Mouse (Mus musculus) midbrain, postnatal 0 days (tissue): Measurements from ENCODE around the gene Spata32. TPM values are rescaled to one million over a fixed set of nuclear protein-coding genes. Genes with fewer than 3 reads are reported as not detected.
A peak's percentile ranks its signal among the peaks of the same experiment; 100 is the strongest.

ENCODE experiments used
- ATAC-seq: fragments of 200-750 bp; cut with Nextera tagmentation; 2 replicates; pipeline ENCODE4 v1.8.0; 2017; ENCODE audit warnings: moderate number of reproducible peaks, mild to moderate bottlenecking, moderate TSS enrichment, moderate library complexity; ENCODE audit not compliant: low FRiP score
- DNase-seq: peaks from one replicate; pipeline ENCODE4 v3.0.0-alpha.2; 2015; ENCODE audit warnings: low spot score
- H3K27ac ChIP-seq: fragments of 300-500 bp; sonication (generic); 2 replicates; pipeline ENCODE4 v1.5.1; 2014; ENCODE audit warnings: low read depth, mild to moderate bottlenecking, low read length, mixed read lengths
- H3K27me3 ChIP-seq: fragments of 300-500 bp; sonication (generic); 2 replicates; pipeline ENCODE4 v1.6.1; 2014; ENCODE audit warnings: low read length, control low read depth, mixed read lengths; ENCODE audit not compliant: insufficient read depth
- H3K36me3 ChIP-seq: fragments of 300-500 bp; sonication (generic); 2 replicates; pipeline ENCODE4 v1.6.1; 2014; ENCODE audit warnings: low read length, control low read depth, mixed read lengths; ENCODE audit not compliant: insufficient read depth
- H3K4me1 ChIP-seq: fragments of 300-500 bp; sonication (generic); 2 replicates; pipeline ENCODE4 v1.6.1; 2014; ENCODE audit warnings: mild to moderate bottlenecking, control low read depth, antibody characterized with exemption, low read length, mixed read lengths; ENCODE audit not compliant: insufficient read depth
- H3K4me2 ChIP-seq: fragments of 300-500 bp; sonication (generic); 2 replicates; pipeline ENCODE4 v1.6.1; 2014; ENCODE audit warnings: low read depth, mild to moderate bottlenecking, low read length, mixed read lengths; ENCODE audit not compliant: poor library complexity, severe bottlenecking
- H3K4me3 ChIP-seq: fragments of 300-500 bp; sonication (generic); 2 replicates; pipeline ENCODE4 v1.5.1; 2014; ENCODE audit warnings: low read depth, mild to moderate bottlenecking, low read length, moderate library complexity
- H3K9ac ChIP-seq: fragments of 300-500 bp; sonication (generic); replicated peaks from 2 replicates; pipeline ENCODE4 v1.6.1; 2014; ENCODE audit warnings: mild to moderate bottlenecking, low read length, moderate library complexity, mixed read lengths; ENCODE audit not compliant: poor library complexity, severe bottlenecking
- H3K9me3 ChIP-seq: fragments of 300-500 bp; sonication (generic); 2 replicates; pipeline ENCODE4 v1.6.1; 2016; ENCODE audit warnings: low read length, control low read depth
- CTCF ChIP-seq: IDR thresholded peaks from 2 replicates; pipeline ENCODE4 v1.5.1; 2016; ENCODE audit warnings: antibody characterized with exemption, mild to moderate bottlenecking
- WGBS: fragments of 180-500 bp; shearing (Covaris S2); extraction: QIAGEN DNeasy Blood & Tissue Kit; methylation state at CpG from one replicate; pipeline ENCODE4 v1.1.7; 2014; 5-methylcytosine and 5-hydroxymethylcytosine counted together
- polyA plus RNA-seq: library from polyadenylated mRNA; unstranded; fragments of >200 nt; fragmentation: Nextera tagmentation; extraction: Ambion mirVana; gene quantifications from 2 replicates; pipeline ENCODE4 v1.2.1, GENCODE M21; 2015
- total RNA-seq: library from RNA; depleted of rRNA; stranded (reverse); fragments of >200 nt; gene quantifications from 2 replicates; pipeline ENCODE4 v1.2.3, GENCODE M21; 2014; rRNA removed

The Spata32 gene
- total and polyA plus RNA-seq, 2 experiments from 2014 or later, result 1.2 to 1.4 TPM

- no peak for DNase-seq
- no peaks in the 10 kb centered on the region for H3K27me3 ChIP-seq
- no peaks in the 10 kb centered on the region for H3K4me1 ChIP-seq
- ATAC-seq, result no peak
- 81% methylated on average over 6 of the region's 7 CpGs for WGBS
- H3K36me3 ChIP-seq, result no peaks in the 10 kb centered on the region
- no peak overlapping the region for H3K27ac ChIP-seq
- H3K4me2 ChIP-seq, result no peak overlapping the region
- TF ChIP-seq CTCF, result no peak; the same call in 1 of the 2 replicates
- H3K9me3 ChIP-seq, result no peaks in the 10 kb centered on the region
- H3K9ac ChIP-seq, result no peak overlapping the region
- no peak overlapping the region for H3K4me3 ChIP-seq
Observed at GRCm38 (mm10) chr11:103161449-103161848, 56.8 kb downstream of the Spata32 start.

GRCm38 (mm10) chr11:103160738-103161137 lies 57.5 kb downstream of the Spata32 start:
- no peaks in the 10 kb centered on the region for H3K9me3 ChIP-seq
- ATAC-seq (no peak), DNase-seq (no peak)
- no peak overlapping the region for H3K4me3 ChIP-seq
- no peak overlapping the region for H3K27ac ChIP-seq
- H3K4me1 ChIP-seq, result no peaks in the 10 kb centered on the region
- H3K9ac ChIP-seq, result no peak overlapping the region
- TF ChIP-seq CTCF, result no peak
- H3K27me3 ChIP-seq, result no peaks in the 10 kb centered on the region
- 92% methylated on average over 11 of the region's 11 CpGs for WGBS
- H3K4me2 ChIP-seq, result no peak overlapping the region
- H3K36me3 ChIP-seq, result no peaks in the 10 kb centered on the region

- DNase-seq (peak; percentile 89), ATAC-seq (peak; percentile 89)
- H3K27me3 ChIP-seq, result no peaks in the 10 kb centered on the region
- no peak overlapping the region for H3K27ac ChIP-seq
- no peak overlapping the region for H3K9ac ChIP-seq
- peak overlapping the region; percentile 15 for H3K4me2 ChIP-seq
- no peak overlapping the region for H3K4me3 ChIP-seq
- no peaks in the 10 kb centered on the region for H3K4me1 ChIP-seq
- H3K36me3 ChIP-seq, result no peaks in the 10 kb centered on the region
- WGBS, result 2% methylated on average over 25 of the region's 25 CpGs
- H3K9me3 ChIP-seq, result no peaks in the 10 kb centered on the region
- TF ChIP-seq CTCF, result peak; percentile 88
Observed at GRCm38 (mm10) chr11:103158621-103159478, 59.4 kb downstream of the Spata32 start.

Other genes starting within 250 kb of the Spata32 start
- gene Nmt1, start 190.2 kb downstream of the Spata32 start, total RNA-seq, result 48.6 and 56.3 TPM in 2 replicates
- 39.1 and 40.5 TPM in 2 replicates for gene Nmt1, start 190.2 kb downstream of the Spata32 start, polyA plus RNA-seq
- 154 and 191 TPM in 2 replicates for gene Dcakd, start 190.1 kb downstream of the Spata32 start, total RNA-seq
- gene Dcakd, start 190.1 kb downstream of the Spata32 start, polyA plus RNA-seq, result 165 and 173 TPM in 2 replicates
- 9.4 and 9.7 TPM in 2 replicates for gene Plcd3, start 116.8 kb downstream of the Spata32 start, total RNA-seq
- gene Plcd3, start 116.8 kb downstream of the Spata32 start, polyA plus RNA-seq, result 4.7 and 4.9 TPM in 2 replicates
- gene Acbd4, start 116.8 kb downstream of the Spata32 start, total RNA-seq, result 21.8 and 22.9 TPM in 2 replicates
- 17.5 and 21.8 TPM in 2 replicates for gene Acbd4, start 116.8 kb downstream of the Spata32 start, polyA plus RNA-seq
- 15.5 and 19.1 TPM in 2 replicates for gene Hexim1, start 102.2 kb downstream of the Spata32 start, total RNA-seq
- 3.2 and 4.5 TPM in 2 replicates for gene Hexim1, start 102.2 kb downstream of the Spata32 start, polyA plus RNA-seq
- gene Hexim2, start 86.0 kb downstream of the Spata32 start, total RNA-seq, result 46.3 and 57.8 TPM in 2 replicates
- 38.0 and 40.5 TPM in 2 replicates for gene Hexim2, start 86.0 kb downstream of the Spata32 start, polyA plus RNA-seq
- 12.0 and 14.3 TPM in 2 replicates for gene Fmnl1, start 47.3 kb downstream of the Spata32 start, total RNA-seq
- gene Fmnl1, start 47.3 kb downstream of the Spata32 start, polyA plus RNA-seq, result 7.3 and 9.5 TPM in 2 replicates
- gene 1700023F06Rik, start 9.9 kb downstream of the Spata32 start, total RNA-seq, result 0.61 TPM in 1 of 2 replicates, not detected in the other
- gene 1700023F06Rik, start 9.9 kb downstream of the Spata32 start, polyA plus RNA-seq, result 4.3 and 4.9 TPM in 2 replicates
- gene Map3k14, start 49.0 kb upstream of the Spata32 start, total RNA-seq, result 4.8 and 6.1 TPM in 2 replicates
- gene Map3k14, start 49.0 kb upstream of the Spata32 start, polyA plus RNA-seq, result 1.5 and 1.7 TPM in 2 replicates
- 7.6 and 7.9 TPM in 2 replicates for gene Arhgap27, start 145.3 kb upstream of the Spata32 start, total RNA-seq
- gene Arhgap27, start 145.3 kb upstream of the Spata32 start, polyA plus RNA-seq, result 4.9 and 6.2 TPM in 2 replicates
- gene Plekhm1, start 194.3 kb upstream of the Spata32 start, total RNA-seq, result 7.8 and 9.2 TPM in 2 replicates
- 5.8 and 6.0 TPM in 2 replicates for gene Plekhm1, start 194.3 kb upstream of the Spata32 start, polyA plus RNA-seq